8 mouse cellular contexts compared by ENCODE assay signal in the genomic region with DNA sequence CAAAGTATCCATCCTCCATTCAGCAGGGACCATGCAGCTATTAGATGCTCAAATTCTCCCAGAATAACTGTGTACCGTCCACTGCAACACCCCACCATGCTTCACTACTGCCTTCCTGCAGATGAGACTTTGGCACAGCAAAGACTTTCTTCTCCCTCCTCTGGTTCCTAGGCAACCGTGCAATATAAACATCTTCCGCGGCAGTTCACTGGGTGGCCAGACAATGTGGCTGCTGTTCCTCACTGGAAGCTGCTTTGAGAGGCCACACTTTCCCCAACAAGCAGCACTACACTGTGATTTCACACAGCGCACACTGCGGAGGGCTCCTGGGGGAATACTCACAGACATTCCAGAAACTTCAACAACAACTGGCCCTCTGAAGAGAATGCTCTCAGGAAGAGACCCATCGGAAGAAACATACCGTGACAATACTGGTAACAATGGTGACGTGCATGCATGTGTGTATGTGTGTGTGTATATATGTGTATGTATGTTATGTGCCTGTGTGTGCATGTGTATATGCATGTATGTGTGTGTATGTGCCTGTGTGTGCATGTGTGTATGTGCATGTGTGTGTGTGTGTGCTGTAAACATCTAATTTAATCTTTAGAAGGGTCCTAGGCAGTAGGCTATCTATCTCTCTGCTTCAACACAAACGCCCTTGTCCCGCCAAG. TPM values are rescaled to one million over a fixed set of nuclear protein-coding genes. Genes with fewer than 3 reads are reported as not detected.
DNase-seq lines count a peak whose midpoint lies in the region; ATAC-seq lines count a peak whose summit lies in the region.

No protein-coding gene starts in this region.

- 0 out of 2 replicates have a peak, but pooled peaks have one; percentile 25 for ATAC-seq in kidney, embryonic 15.5 days (replicated peaks; ENCODE audit: low FRiP score)
- ATAC-seq in forebrain, embryonic 14.5 days = peak; percentile 77
- peak; percentile 84 for ATAC-seq in intestine, embryonic 16.5 days
- ATAC-seq in stomach, embryonic 16.5 days (ENCODE audit: insufficient read depth, low FRiP score) = peak; percentile 82
- ATAC-seq in cerebellum, adult (ENCODE audit: insufficient number of reproducible peaks, low FRiP score, low TSS enrichment) = no peak

- H3K4me3 ChIP-seq in kidney, embryonic 15.5 days (replicated peaks) = no peak overlapping the region
- no peak overlapping the region for H3K4me3 ChIP-seq in forebrain, embryonic 14.5 days (ENCODE audit: low read depth, low read length)
- no peak overlapping the region for H3K4me3 ChIP-seq in intestine, embryonic 16.5 days (ENCODE audit: low read length)
- peak overlapping the region; percentile 9; the same call in 1 of the 2 replicates for H3K4me3 ChIP-seq in stomach, embryonic 16.5 days (replicated peaks; ENCODE audit: low read length)

- 0 out of 2 replicates have a peak overlapping the region, but pooled peaks have one; percentile 29 for H3K4me2 ChIP-seq in kidney, embryonic 15.5 days
- no peak overlapping the region for H3K4me2 ChIP-seq in forebrain, embryonic 14.5 days (ENCODE audit: low read length)
- H3K4me2 ChIP-seq in intestine, embryonic 16.5 days (ENCODE audit: low read depth, low read length) = peak overlapping the region; percentile 23; the same call in 1 of the 2 replicates
- H3K4me2 ChIP-seq in stomach, embryonic 16.5 days (ENCODE audit: low read depth, low read length) = peak overlapping the region; percentile 46

- no peak overlapping the region for H3K9ac ChIP-seq in kidney, embryonic 15.5 days
- H3K9ac ChIP-seq in forebrain, embryonic 14.5 days (ENCODE audit: low read length) = no peak overlapping the region; the same call in 1 of the 2 replicates
- H3K9ac ChIP-seq in intestine, embryonic 16.5 days (ENCODE audit: low read depth, low read length) = no peak overlapping the region
- peak overlapping the region; percentile 36; the same call in 1 of the 2 replicates for H3K9ac ChIP-seq in stomach, embryonic 16.5 days (ENCODE audit: low read length)

- H3K36me3 ChIP-seq in kidney, embryonic 15.5 days = no peaks in the 10 kb centered on the region
- H3K36me3 ChIP-seq in forebrain, embryonic 14.5 days (ENCODE audit: control insufficient read depth, insufficient read depth, low read length) = no peaks in the 10 kb centered on the region
- H3K36me3 ChIP-seq in intestine, embryonic 16.5 days (ENCODE audit: control insufficient read depth, insufficient read depth, low read length) = no peaks in the 10 kb centered on the region
- H3K36me3 ChIP-seq in stomach, embryonic 16.5 days (ENCODE audit: control insufficient read depth, insufficient read depth, low read length) = peaks cover 7% of the 10 kb centered on the region; the same call in 1 of the 2 replicates

- H3K27ac ChIP-seq in kidney, embryonic 15.5 days = no peak overlapping the region
- no peak overlapping the region for H3K27ac ChIP-seq in forebrain, embryonic 14.5 days (ENCODE audit: low read depth, low read length)
- H3K27ac ChIP-seq in intestine, embryonic 16.5 days (ENCODE audit: low read length) = no peak overlapping the region
- peak overlapping the region; percentile 57; the same call in 1 of the 2 replicates for H3K27ac ChIP-seq in stomach, embryonic 16.5 days (ENCODE audit: low read length)

- no peaks in the 10 kb centered on the region for H3K9me3 ChIP-seq in kidney, embryonic 15.5 days (replicated peaks)
- H3K9me3 ChIP-seq in forebrain, embryonic 14.5 days (replicated peaks; ENCODE audit: control insufficient read depth, low read length) = no peaks in the 10 kb centered on the region
- no peaks in the 10 kb centered on the region for H3K9me3 ChIP-seq in intestine, embryonic 16.5 days (ENCODE audit: control insufficient read depth, low read length)
- H3K9me3 ChIP-seq in stomach, embryonic 16.5 days (replicated peaks; ENCODE audit: control insufficient read depth, low read length) = no peaks in the 10 kb centered on the region

- H3K4me1 ChIP-seq in kidney, embryonic 15.5 days = peaks cover 8% of the 10 kb centered on the region
- peaks cover 7% of the 10 kb centered on the region for H3K4me1 ChIP-seq in forebrain, embryonic 14.5 days (ENCODE audit: control insufficient read depth, insufficient read depth, low read length)
- 0 out of 2 replicates have a peak, but pooled peaks cover 6% of the 10 kb centered on the region for H3K4me1 ChIP-seq in intestine, embryonic 16.5 days (ENCODE audit: control insufficient read depth, insufficient read depth, low read length)
- H3K4me1 ChIP-seq in stomach, embryonic 16.5 days (ENCODE audit: control insufficient read depth, insufficient read depth, low read length) = peaks cover 14% of the 10 kb centered on the region

- WGBS in kidney, embryonic 15.5 days = 24% methylated on average over 11 of the region's 11 CpGs
- 34% methylated on average over 11 of the region's 11 CpGs for whole genome bisulfite sequencing in forebrain, embryonic 14.5 days
- WGBS in intestine, embryonic 16.5 days = 14% methylated on average over 11 of the region's 11 CpGs
- WGBS in stomach, embryonic 16.5 days = 19% methylated on average over 11 of the region's 11 CpGs

- DNase-seq in kidney, adult 9 months = no peak
- DNase-seq in forebrain, embryonic 14.5 days (ENCODE audit: low spot score) = peak; percentile 80
- DNase-seq in mesoderm, embryonic 11.5 days (ENCODE audit: low read depth, low spot score) = peak; percentile 82
- DNase-seq in urinary bladder, postnatal 14 days (ENCODE audit: low spot score) = no peak

- H3K27me3 ChIP-seq in kidney, embryonic 15.5 days = no peaks in the 10 kb centered on the region
- no peaks in the 10 kb centered on the region for H3K27me3 ChIP-seq in forebrain, embryonic 14.5 days (replicated peaks; ENCODE audit: control insufficient read depth, insufficient read depth, low read length)
- H3K27me3 ChIP-seq in intestine, embryonic 16.5 days (replicated peaks; ENCODE audit: control insufficient read depth, insufficient read depth, low read length) = no peaks in the 10 kb centered on the region
- no peaks in the 10 kb centered on the region for H3K27me3 ChIP-seq in stomach, embryonic 16.5 days (ENCODE audit: control insufficient read depth, insufficient read depth, low read length)

RNA-seq across cellular contexts. Expression of a gene that starts 13.0 kb away (rescaled TPM):
- polyA plus RNA-seq in kidney, embryonic 15.5 days (2015; fragmentation: Nextera tagmentation; extraction: Ambion mirVana) = 2.1 and 2.5 TPM in 2 replicates
- polyA plus RNA-seq in forebrain, embryonic 14.5 days (2014; fragmentation: Nextera tagmentation; extraction: Ambion mirVana) = 0.48 and 0.75 TPM in 2 replicates
- 7.9 and 8.7 TPM in 2 replicates for polyA plus RNA-seq in intestine, embryonic 16.5 days (2015; fragmentation: Nextera tagmentation; extraction: Ambion mirVana)
- polyA plus RNA-seq in stomach, embryonic 16.5 days (2015; fragmentation: Nextera tagmentation; extraction: Ambion mirVana) = 14.0 and 18.1 TPM in 2 replicates

RNA-seq across cellular contexts. Expression of a gene that starts 41.2 kb away (rescaled TPM):
- polyA plus RNA-seq in kidney, embryonic 15.5 days (2015; fragmentation: Nextera tagmentation; extraction: Ambion mirVana) = 2.2 and 2.6 TPM in 2 replicates
- polyA plus RNA-seq in forebrain, embryonic 14.5 days (2014; fragmentation: Nextera tagmentation; extraction: Ambion mirVana) = not detected in 2 replicates
- 50.8 and 52.4 TPM in 2 replicates for polyA plus RNA-seq in intestine, embryonic 16.5 days (2015; fragmentation: Nextera tagmentation; extraction: Ambion mirVana)
- polyA plus RNA-seq in stomach, embryonic 16.5 days (2015; fragmentation: Nextera tagmentation; extraction: Ambion mirVana) = 34.3 and 42.8 TPM in 2 replicates

Comparison
In these comparisons a context has a peak if more than half of its experiments do, and no peak if none do; other contexts are left out.
1. DNase-seq: peak in forebrain, embryonic 14.5 days (single experiment) and mesoderm, embryonic 11.5 days (single experiment); none in kidney, adult 9 months (single experiment) and urinary bladder, postnatal 14 days (single experiment).